15 mouse cellular contexts compared by ENCODE assay signal in genomic region chr6:30162091-30162490, GRCm38 (mm10).
DNase-seq lines count a peak whose midpoint lies in the region; ATAC-seq and TF ChIP-seq lines count a peak whose summit lies in the region.
"Had no signal": no experiment of that assay in that cellular context is flagged by ENCODE, and none has a peak within 500 bp of the region (broad histone marks: within the 10 kb centered on the region; RNA-seq: fewer than 3 reads in every experiment).

No protein-coding gene starts in this region.

- DNase-seq in heart, adult 18-20 months, result no peak
- peak; percentile 35 for DNase-seq in 3134 (ENCODE audit: extremely low read depth, insufficient read length, low spot score)
- peak; percentile 46 for DNase-seq in brain, adult 2 months (ENCODE audit: low read depth, low spot score)
- no peak for DNase-seq in right cerebral cortex, adult 18-20 months
- DNase-seq in layer of hippocampus, adult 2 months (ENCODE audit: low spot score in 2 of 2), result no peak
- DNase-seq: cerebellum, adult 11-12 months; kidney, postnatal 25 days; thymus, postnatal 14 days had no signal

- H3K4me3 ChIP-seq in heart, embryonic 11.5 days (ENCODE audit: low read depth, low read length), result no peak overlapping the region
- peak overlapping the region; percentile 56; the same call in 1 of the 2 replicates for H3K4me3 ChIP-seq in E14TG2a.4 (replicated peaks; ENCODE audit: low read length)
- no peak overlapping the region for H3K4me3 ChIP-seq in layer of hippocampus, adult 2 months
- H3K4me3 ChIP-seq: embryonic facial prominence, embryonic 13.5 days; forebrain, embryonic 15.5 days; midbrain, embryonic 13.5 days; neural tube, embryonic 13.5 days had no signal

- peaks cover 20% of the 10 kb centered on the region for H3K4me1 ChIP-seq in heart, embryonic 11.5 days (ENCODE audit: control insufficient read depth, insufficient read depth, low read length)
- peaks cover 90% of the 10 kb centered on the region for H3K4me1 ChIP-seq in E14TG2a.4 (replicated peaks; ENCODE audit: low read depth, low read length)
- H3K4me1 ChIP-seq: forebrain, embryonic 15.5 days had no signal

- H3K9ac ChIP-seq in heart, embryonic 11.5 days (ENCODE audit: low read depth, low read length), result 0 out of 2 replicates have a peak overlapping the region, but pooled peaks have one; percentile 40
- H3K9ac ChIP-seq: embryonic facial prominence, embryonic 13.5 days; forebrain, embryonic 15.5 days; midbrain, embryonic 13.5 days; neural tube, embryonic 13.5 days had no signal

- no peaks in the 10 kb centered on the region for H3K9me3 ChIP-seq in heart, embryonic 11.5 days (replicated peaks; ENCODE audit: control insufficient read depth, low read length)
- H3K9me3 ChIP-seq in E14TG2a.4 (ENCODE audit: low read length), result no peaks in the 10 kb centered on the region
- H3K9me3 ChIP-seq: embryonic facial prominence, embryonic 13.5 days; forebrain, embryonic 15.5 days; midbrain, embryonic 13.5 days; neural tube, embryonic 13.5 days had no signal

- no peak for TF ChIP-seq CTCF in E14TG2a.4 (conservative IDR thresholded peaks at IDR 0.05; ENCODE audit: low read length)
- no peak for TF ChIP-seq CTCF in layer of hippocampus, adult 2 months (conservative IDR thresholded peaks at IDR 0.05)

- 27% methylated on average over 7 of the region's 7 CpGs for WGBS in heart, embryonic 11.5 days (ENCODE audit: insufficient replicate concordance)

- H3K27me3 ChIP-seq in heart, embryonic 11.5 days (ENCODE audit: control insufficient read depth, insufficient read depth, low read length), result 0 out of 2 replicates have a peak, but pooled peaks cover 2% of the 10 kb centered on the region
- H3K27me3 ChIP-seq in E14TG2a.4 (ENCODE audit: insufficient read depth, low read length), result no peaks in the 10 kb centered on the region
- H3K27me3 ChIP-seq: embryonic facial prominence, embryonic 13.5 days; forebrain, embryonic 15.5 days; midbrain, embryonic 13.5 days; neural tube, embryonic 13.5 days had no signal

- peak overlapping the region; percentile 7; the same call in 1 of the 2 replicates for H3K4me2 ChIP-seq in heart, embryonic 11.5 days
- H3K4me2 ChIP-seq: embryonic facial prominence, embryonic 13.5 days; forebrain, embryonic 15.5 days; midbrain, embryonic 13.5 days; neural tube, embryonic 13.5 days had no signal

- peak overlapping the region; percentile 31; the same call in 1 of the 2 replicates for H3K27ac ChIP-seq in heart, embryonic 11.5 days (ENCODE audit: low read depth, low read length)
- no peak overlapping the region for H3K27ac ChIP-seq in layer of hippocampus, adult 2 months
- H3K27ac ChIP-seq: embryonic facial prominence, embryonic 13.5 days; forebrain, embryonic 15.5 days; midbrain, embryonic 13.5 days; neural tube, embryonic 13.5 days had no signal

- H3K36me3 ChIP-seq in heart, embryonic 11.5 days (ENCODE audit: control insufficient read depth, insufficient read depth, low read length), result no peaks in the 10 kb centered on the region
- peaks cover 37% of the 10 kb centered on the region for H3K36me3 ChIP-seq in E14TG2a.4 (ENCODE audit: insufficient read depth, low read length)
- H3K36me3 ChIP-seq: embryonic facial prominence, embryonic 13.5 days; forebrain, embryonic 15.5 days; midbrain, embryonic 13.5 days; neural tube, embryonic 13.5 days had no signal

- no peak for ATAC-seq in heart, embryonic 11.5 days (replicated peaks; ENCODE audit: insufficient number of reproducible peaks, low FRiP score, low TSS enrichment)
- ATAC-seq: forebrain, embryonic 15.5 days; lung, postnatal 0 days; midbrain, embryonic 13.5 days had no signal

Comparison
In these comparisons a context has a peak if more than half of its experiments do, and no peak if none do; other contexts are left out.
1. DNase-seq: peak in 3134 (single experiment) and brain, adult 2 months (single experiment); none in heart, adult 18-20 months (0 of 2), right cerebral cortex, adult 18-20 months (single experiment) and layer of hippocampus, adult 2 months (0 of 2).